Mouse (Mus musculus) neural tube, embryonic 13.5 days (tissue): ENCODE data around the gene Enkur. TPM values are rescaled to one million over a fixed set of nuclear protein-coding genes. Genes with fewer than 3 reads are reported as not detected.

ENCODE experiments used
- ATAC-seq: fragments of 200-750 bp; cut with Nextera tagmentation; 2 replicates; pipeline ENCODE4 v1.8.0; 2017; ENCODE audit warnings: low read depth, mild to moderate bottlenecking, moderate TSS enrichment, moderate library complexity
- H3K27ac ChIP-seq: fragments of 300-500 bp; sonication (generic); replicated peaks from 2 replicates; pipeline ENCODE4 v1.5.1; 2015; ENCODE audit warnings: moderate library complexity, mild to moderate bottlenecking, inconsistent platforms
- H3K27me3 ChIP-seq: fragments of 300-500 bp; sonication (generic); 2 replicates; pipeline ENCODE4 v1.6.1; 2015; ENCODE audit warnings: mild to moderate bottlenecking, inconsistent platforms
- H3K36me3 ChIP-seq: fragments of 300-500 bp; sonication (generic); 2 replicates; pipeline ENCODE4 v1.6.1; 2015; ENCODE audit warnings: mild to moderate bottlenecking, inconsistent platforms
- H3K4me1 ChIP-seq: fragments of 300-500 bp; sonication (generic); replicated peaks from 2 replicates; pipeline ENCODE4 v1.6.1; 2015; ENCODE audit warnings: inconsistent platforms
- H3K4me2 ChIP-seq: fragments of 300-500 bp; sonication (generic); 2 replicates; pipeline ENCODE4 v1.6.1; 2015; ENCODE audit warnings: inconsistent platforms, mild to moderate bottlenecking, moderate library complexity
- H3K4me3 ChIP-seq: fragments of 300-500 bp; sonication (generic); 2 replicates; pipeline ENCODE4 v1.5.1; 2015; ENCODE audit warnings: mild to moderate bottlenecking, inconsistent platforms
- H3K9ac ChIP-seq: fragments of 300-500 bp; sonication (generic); 2 replicates; pipeline ENCODE4 v1.6.1; 2015; ENCODE audit warnings: moderate library complexity, mild to moderate bottlenecking, inconsistent platforms
- H3K9me3 ChIP-seq: fragments of 300-500 bp; sonication (generic); 2 replicates; pipeline ENCODE4 v1.6.1; 2016; ENCODE audit warnings: inconsistent platforms
- WGBS: fragments of 180-500 bp; shearing (Covaris S2); methylation state at CpG from one replicate; pipeline ENCODE4 v1.1.7; 2015; 5-methylcytosine and 5-hydroxymethylcytosine counted together
- polyA plus RNA-seq: library from polyadenylated mRNA; unstranded; fragments of >200 nt; fragmentation: Nextera tagmentation; extraction: Ambion mirVana; gene quantifications from 2 replicates; pipeline ENCODE4 v1.2.1, GENCODE M21; 2015

Gene Enkur
- polyA plus RNA-seq, 1 experiment from 2014 or later = 1.5 TPM

- no peak overlapping the region for H3K4me3 ChIP-seq
- no peaks in the 10 kb centered on the region for H3K9me3 ChIP-seq
- no peak overlapping the region for H3K27ac ChIP-seq
- H3K27me3 ChIP-seq = no peaks in the 10 kb centered on the region
- no peaks in the 10 kb centered on the region for H3K4me1 ChIP-seq
- no peak for ATAC-seq
- H3K4me2 ChIP-seq = no peak overlapping the region
- WGBS = 95% methylated on average over 5 of the region's 5 CpGs
- no peaks in the 10 kb centered on the region for H3K36me3 ChIP-seq
- no peak overlapping the region for H3K9ac ChIP-seq
Observed at GRCm38 (mm10) chr2:21179136-21179535, 26.0 kb downstream of the Enkur start.

DNA sequence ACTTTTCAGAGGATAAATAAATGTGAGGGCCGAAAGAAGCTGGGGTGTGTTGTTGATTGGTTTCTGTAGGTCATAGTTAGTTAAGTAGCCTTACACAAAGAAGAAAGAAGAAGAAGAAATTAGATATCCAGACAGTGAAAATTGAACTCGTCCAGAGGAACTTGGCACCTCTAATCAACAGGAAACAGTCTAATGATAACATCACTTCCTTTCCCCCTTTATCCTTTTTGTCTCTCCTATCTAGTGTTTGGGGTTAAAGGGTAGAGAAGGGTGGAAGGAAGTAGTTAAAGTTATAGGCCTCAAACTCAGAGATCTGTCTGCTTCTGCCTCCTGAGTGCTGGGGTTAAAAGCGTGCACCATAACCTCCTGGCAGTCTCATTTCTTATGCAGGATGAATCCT is 32.4 kb downstream of the Enkur start:
- no peaks in the 10 kb centered on the region for H3K9me3 ChIP-seq
- H3K9ac ChIP-seq = no peak overlapping the region
- no peak overlapping the region for H3K4me3 ChIP-seq
- no peaks in the 10 kb centered on the region for H3K27me3 ChIP-seq
- WGBS = 95% methylated on average over 3 of the region's 3 CpGs
- ATAC-seq = no peak
- H3K27ac ChIP-seq = no peak overlapping the region
- no peaks in the 10 kb centered on the region for H3K4me1 ChIP-seq
- no peak overlapping the region for H3K4me2 ChIP-seq
- no peaks in the 10 kb centered on the region for H3K36me3 ChIP-seq

GRCm38 (mm10) chr2:21167916-21168315 is 37.2 kb downstream of the Enkur start:
- no peaks in the 10 kb centered on the region for H3K27me3 ChIP-seq
- no peak overlapping the region for H3K9ac ChIP-seq
- H3K36me3 ChIP-seq = no peaks in the 10 kb centered on the region
- 90% methylated on average over 1 of the region's 1 CpGs for WGBS
- no peaks in the 10 kb centered on the region for H3K4me1 ChIP-seq
- H3K27ac ChIP-seq = no peak overlapping the region
- H3K4me2 ChIP-seq = no peak overlapping the region
- no peak overlapping the region for H3K4me3 ChIP-seq
- H3K9me3 ChIP-seq = no peaks in the 10 kb centered on the region
- ATAC-seq = no peak

DNA sequence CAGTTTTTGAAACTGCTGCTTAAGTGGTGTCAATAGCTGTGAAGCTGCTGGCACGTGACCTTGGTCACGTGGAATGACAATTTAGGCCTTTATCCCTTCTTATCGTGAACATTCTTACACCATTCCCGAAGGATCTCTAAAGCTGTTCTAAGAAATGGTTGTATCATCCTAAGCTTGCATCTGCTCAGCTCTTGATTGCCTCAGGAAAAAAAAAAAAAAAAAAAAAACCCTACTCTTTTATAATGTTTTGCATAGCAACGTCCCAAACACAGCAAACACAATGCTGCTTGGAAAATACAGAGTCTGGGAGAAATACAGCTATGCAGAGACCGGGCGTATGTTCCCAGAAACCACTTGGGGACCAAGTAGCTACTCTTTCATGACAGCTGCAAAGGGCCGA is 40.9 kb downstream of the Enkur start:
- H3K9ac ChIP-seq = no peak overlapping the region
- H3K4me2 ChIP-seq = no peak overlapping the region
- no peaks in the 10 kb centered on the region for H3K27me3 ChIP-seq
- no peak overlapping the region for H3K4me3 ChIP-seq
- no peak overlapping the region for H3K27ac ChIP-seq
- no peak for ATAC-seq
- H3K9me3 ChIP-seq = no peaks in the 10 kb centered on the region
- no peaks in the 10 kb centered on the region for H3K4me1 ChIP-seq
- H3K36me3 ChIP-seq = no peaks in the 10 kb centered on the region
- 74% methylated on average over 8 of the region's 8 CpGs for WGBS

GRCm38 (mm10) chr2:21153469-21153868 is 51.7 kb downstream of the Enkur start:
- Histone ChIP-seq H3K9me3 (no peaks in the 10 kb centered on the region), H3K4me1 (no peaks in the 10 kb centered on the region), H3K27ac (no peak overlapping the region), H3K27me3 (no peaks in the 10 kb centered on the region), H3K36me3 (no peaks in the 10 kb centered on the region), H3K4me3 (no peak overlapping the region), H3K9ac (no peak overlapping the region), H3K4me2 (no peak overlapping the region)
- no peak for ATAC-seq
- 92% methylated on average over 3 of the region's 3 CpGs for WGBS

GRCm38 (mm10) chr2:21147169-21147568 is 58.0 kb downstream of the Enkur start:
- no peaks in the 10 kb centered on the region for H3K27me3 ChIP-seq
- no peak overlapping the region for H3K27ac ChIP-seq
- no peak overlapping the region for H3K9ac ChIP-seq
- WGBS = 77% methylated on average over 4 of the region's 4 CpGs
- H3K4me1 ChIP-seq = peaks cover 14% of the 10 kb centered on the region
- no peak overlapping the region for H3K4me2 ChIP-seq
- no peaks in the 10 kb centered on the region for H3K9me3 ChIP-seq
- H3K36me3 ChIP-seq = no peaks in the 10 kb centered on the region
- no peak overlapping the region for H3K4me3 ChIP-seq
- no peak for ATAC-seq

- Histone ChIP-seq H3K9ac (no peak overlapping the region), H3K36me3 (no peaks in the 10 kb centered on the region), H3K4me3 (no peak overlapping the region), H3K4me2 (no peak overlapping the region), H3K27me3 (no peaks in the 10 kb centered on the region), H3K9me3 (no peaks in the 10 kb centered on the region), H3K4me1 (peaks cover 15% of the 10 kb centered on the region), H3K27ac (no peak overlapping the region)
- 93% methylated on average over 6 of the region's 6 CpGs for WGBS
- no peak for ATAC-seq
Observed at GRCm38 (mm10) chr2:21146486-21146885, 58.7 kb downstream of the Enkur start.

DNA sequence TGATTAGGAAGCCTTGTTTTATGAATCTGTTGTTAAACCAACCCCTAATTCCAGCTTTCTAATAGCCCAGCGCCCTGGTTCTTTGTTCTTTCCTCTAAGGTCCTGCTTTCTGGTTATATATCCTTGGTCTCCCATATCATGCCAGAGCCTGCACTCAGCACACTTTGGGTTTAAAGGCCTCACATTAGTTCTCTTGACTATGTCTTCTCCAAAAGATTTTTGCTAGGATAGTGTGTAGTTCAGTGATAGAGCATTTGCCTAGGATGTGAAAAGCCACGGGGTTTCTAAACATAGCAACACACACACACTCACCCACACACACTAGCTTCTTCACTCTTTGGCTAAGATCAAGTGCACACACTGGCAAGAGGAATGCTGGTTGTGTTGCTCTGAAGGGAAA is 62.5 kb downstream of the Enkur start:
- peak overlapping the region; percentile 88 for H3K4me2 ChIP-seq
- H3K27me3 ChIP-seq = no peaks in the 10 kb centered on the region
- peaks cover 23% of the 10 kb centered on the region for H3K4me1 ChIP-seq
- no peaks in the 10 kb centered on the region for H3K36me3 ChIP-seq
- H3K9me3 ChIP-seq = 0 out of 2 replicates have a peak, but pooled peaks cover 5% of the 10 kb centered on the region
- WGBS = 20% methylated on average over 2 of the region's 2 CpGs
- peak overlapping the region; percentile 56 for H3K4me3 ChIP-seq
- peak overlapping the region; percentile 86 for H3K9ac ChIP-seq
- peak overlapping the region; percentile 88 for H3K27ac ChIP-seq
- peak; percentile 29 for ATAC-seq

DNA sequence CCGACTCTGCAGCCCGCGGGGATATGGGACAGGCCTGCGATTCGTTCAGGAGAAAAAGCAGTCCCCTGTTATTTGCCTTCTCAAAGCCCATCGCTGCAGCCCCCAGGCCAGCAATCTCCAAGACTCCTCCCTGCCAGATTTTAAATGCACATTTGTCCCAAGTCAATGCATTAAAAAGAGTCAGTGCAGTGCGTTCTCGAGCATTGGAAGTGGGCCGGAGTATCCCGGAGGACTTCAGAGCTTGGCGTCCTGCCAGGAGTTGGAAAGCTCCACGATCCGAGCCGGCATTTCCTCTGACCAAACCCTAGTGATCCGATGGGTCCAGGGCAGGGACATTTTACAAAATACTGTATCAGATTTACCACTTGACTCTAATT is 63.0 kb downstream of the Enkur start:
- Histone ChIP-seq H3K4me1 (peaks cover 23% of the 10 kb centered on the region), H3K9ac (peak overlapping the region; percentile 86), H3K27me3 (no peaks in the 10 kb centered on the region), H3K36me3 (no peaks in the 10 kb centered on the region), H3K4me2 (peak overlapping the region; percentile 88), H3K9me3 (0 out of 2 replicates have a peak, but pooled peaks cover 5% of the 10 kb centered on the region), H3K4me3 (peak overlapping the region; percentile 56), H3K27ac (peak overlapping the region; percentile 88)
- peak; percentile 83 for ATAC-seq
- WGBS = under 1% methylated on average over 15 of the region's 15 CpGs

- Histone ChIP-seq H3K27me3 (no peaks in the 10 kb centered on the region), H3K4me1 (peaks cover 23% of the 10 kb centered on the region), H3K27ac (peak overlapping the region; percentile 88), H3K4me2 (peak overlapping the region; percentile 88), H3K9me3 (0 out of 2 replicates have a peak, but pooled peaks cover 5% of the 10 kb centered on the region), H3K9ac (peak overlapping the region; percentile 86), H3K36me3 (no peaks in the 10 kb centered on the region), H3K4me3 (peak overlapping the region; percentile 56)
- WGBS = 1% methylated on average over 44 of the region's 46 CpGs
- ATAC-seq = peak; percentile 94
Observed at GRCm38 (mm10) chr2:21141520-21142203, 63.5 kb downstream of the Enkur start.

DNA sequence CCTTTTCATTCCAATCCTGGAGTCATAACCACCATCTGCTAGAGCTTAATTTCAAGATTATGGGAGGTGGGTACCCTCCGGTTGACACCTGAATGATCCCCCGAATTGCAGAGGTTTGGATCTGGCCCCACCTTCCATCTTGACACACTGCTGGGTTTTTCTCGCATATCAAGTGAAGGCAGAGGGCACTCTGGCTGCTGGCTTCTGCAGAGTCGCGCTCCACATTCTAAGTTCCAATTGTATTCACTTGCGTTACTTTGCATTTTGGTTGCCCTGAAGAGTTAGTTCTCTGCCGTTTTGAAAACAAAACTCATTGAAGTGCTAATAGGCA is 64.0 kb downstream of the Enkur start:
- H3K27ac ChIP-seq = peak overlapping the region; percentile 88
- peak overlapping the region; percentile 86 for H3K9ac ChIP-seq
- 0 out of 2 replicates have a peak, but pooled peaks cover 5% of the 10 kb centered on the region for H3K9me3 ChIP-seq
- H3K27me3 ChIP-seq = no peaks in the 10 kb centered on the region
- H3K4me1 ChIP-seq = peaks cover 20% of the 10 kb centered on the region
- ATAC-seq = no peak; the same call in 1 of the 2 replicates
- no peaks in the 10 kb centered on the region for H3K36me3 ChIP-seq
- 11% methylated on average over 7 of the region's 7 CpGs for WGBS
- peak overlapping the region; percentile 88 for H3K4me2 ChIP-seq
- H3K4me3 ChIP-seq = peak overlapping the region; percentile 56
